Mouse (Mus musculus) left cerebral cortex, adult 2 months (tissue): ENCODE data around the gene Dazap1. TPM values are rescaled to one million over a fixed set of nuclear protein-coding genes. Genes with fewer than 3 reads are reported as not detected.

Experiments
- DNase-seq, 2 experiments: peaks; one replicate each; pipeline ENCODE4 v3.0.0; 2021 to 2022; ENCODE audit warnings: low spot score in 2 of 2, mixed read lengths in 1 of 2; ENCODE audit errors: extremely low spot score in 1 of 2
- H3K27ac ChIP-seq: fragments of 200-600 bp; 2 replicates; pipeline ENCODE4 v1.8.1; 2022
- H3K4me3 ChIP-seq: fragments of 200-600 bp; 2 replicates; pipeline ENCODE4 v1.8.1; 2022
- CTCF ChIP-seq: fragments of 200-600 bp; IDR thresholded peaks from 2 replicates; pipeline ENCODE4 v1.8.1; 2022; ENCODE audit warnings: antibody characterized with exemption, mild to moderate bottlenecking, moderate library complexity
- intact Hi-C: fragments of 180-260 bp; cut with DNase I; formaldehyde crosslinking; loops from one replicate; pipeline ENCODE4 v1.15.1; 2025
- total RNA-seq, 2 experiments: library from RNA; stranded (reverse); gene quantifications; 2 replicates each; pipeline ENCODE4 v1.2.3; 2021

The Dazap1 gene
- total RNA-seq, 2 experiments from 2014 or later, result 87.4 to 90.3 TPM

DNA sequence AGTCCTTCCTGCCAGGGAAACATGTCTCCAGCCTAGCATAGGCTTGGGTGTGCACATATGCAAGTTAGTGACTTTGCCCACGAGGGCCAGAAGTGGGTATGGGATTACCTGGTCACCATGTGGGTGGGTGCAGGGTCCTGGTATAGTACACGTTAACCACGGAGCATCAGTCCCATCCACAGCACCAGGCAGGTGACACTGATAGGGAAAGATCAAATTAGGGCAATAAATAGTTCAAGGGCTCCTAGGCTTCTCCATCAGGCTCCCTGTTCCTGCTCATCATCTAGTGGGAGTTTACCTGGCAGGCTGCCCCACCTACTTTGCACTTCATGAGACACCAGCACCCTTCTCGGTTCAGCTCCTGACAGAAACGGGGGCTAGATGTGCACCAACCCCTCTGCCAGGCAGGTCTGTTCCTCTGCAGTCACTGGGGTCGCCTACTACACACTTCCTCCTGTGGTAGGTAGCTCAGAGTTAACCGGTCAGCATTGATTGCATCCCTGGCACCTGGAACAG is 33.6 kb downstream of the Dazap1 start:
- Histone ChIP-seq H3K4me3 (no peak overlapping the region), H3K27ac (peak overlapping the region; percentile 94; the same call in 1 of the 2 replicates)
- TF ChIP-seq CTCF, result no peak
- intact Hi-C loops, result loop anchor here (2.0 kb wide), 1 partner anchor 80 kb away; no protein-coding TSS in a partner anchor
- DNase-seq, result no peak

DNA sequence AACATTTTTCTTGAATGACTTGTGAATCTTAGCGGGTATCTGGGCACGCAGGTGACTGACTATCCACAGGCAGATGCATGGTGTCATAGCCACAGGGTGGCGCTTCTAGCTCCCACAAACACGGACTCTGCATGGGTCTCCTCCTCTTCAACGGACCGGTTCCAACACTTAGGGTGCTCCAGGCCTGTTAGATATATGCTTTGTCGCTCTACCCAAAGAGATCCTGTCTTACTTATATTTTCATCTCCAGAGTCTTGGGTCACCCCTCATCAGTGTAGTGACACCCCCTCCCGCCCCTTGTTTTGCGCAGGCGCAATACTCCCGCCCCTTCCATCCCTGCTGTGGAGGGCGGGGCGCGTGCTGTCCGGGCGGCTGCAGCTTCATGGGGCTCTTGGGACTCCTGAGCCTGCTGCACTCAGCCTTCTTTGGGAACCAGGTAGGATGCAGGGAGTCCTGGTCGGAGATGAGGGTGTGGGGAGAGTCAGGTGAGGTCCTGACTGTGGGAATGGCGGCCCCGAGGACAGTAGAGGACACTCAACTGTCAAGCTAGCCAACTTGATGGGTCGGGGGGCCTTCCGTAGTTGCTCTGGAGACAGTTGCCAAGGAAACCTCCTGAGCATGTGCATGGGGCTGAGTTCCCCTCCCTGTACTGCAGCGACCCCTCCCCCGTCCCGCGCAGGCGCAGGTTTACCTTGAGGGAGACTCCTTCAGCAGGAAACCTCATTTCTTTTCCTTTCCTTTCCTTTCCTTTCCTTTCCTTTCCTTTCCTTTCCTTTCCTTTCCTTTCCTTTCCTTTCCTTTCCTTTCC is 34.5 kb downstream of the Dazap1 start, which contains the start of gene Apc2:
Gene Apc2 (plus strand): TSS at position 360 of the 808 bp plus-strand sequence.
- TF ChIP-seq CTCF, result peak; percentile 73
- intact Hi-C loops, result loop anchor here (2.0 kb wide), 1 partner anchor 79 kb away; no protein-coding TSS in a partner anchor
- DNase-seq, result peak; percentile 77 to 78
- Histone ChIP-seq H3K27ac (peak within 1 kb of the TSS; percentile 94), H3K4me3 (peak within 1 kb of the TSS; percentile 62)

DNA sequence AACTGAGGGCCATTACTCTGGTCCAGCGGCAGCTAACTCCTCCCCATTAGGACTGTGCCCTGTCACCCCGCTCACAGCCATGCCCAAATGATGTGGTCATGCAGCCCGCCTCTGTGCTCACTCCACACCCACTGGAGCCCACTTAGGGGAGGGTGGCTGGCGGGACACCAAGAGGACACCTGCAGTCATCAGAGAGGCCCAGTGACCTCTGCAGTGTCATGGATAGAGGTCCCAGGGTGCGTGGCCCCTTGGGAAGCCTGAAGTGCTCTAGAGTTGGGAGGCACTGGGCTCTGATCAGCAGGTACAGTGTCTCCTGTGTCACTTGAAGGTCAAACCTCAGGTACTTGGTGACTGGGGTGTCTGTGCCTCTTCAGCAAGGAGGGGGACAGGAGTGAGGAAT is 35.5 kb downstream of the Dazap1 start:
- no peak for TF ChIP-seq CTCF
- Histone ChIP-seq H3K4me3 (peak overlapping the region; percentile 62), H3K27ac (peak overlapping the region; percentile 94)
- no peak for DNase-seq
- intact Hi-C loops, result no loop called here

DNA sequence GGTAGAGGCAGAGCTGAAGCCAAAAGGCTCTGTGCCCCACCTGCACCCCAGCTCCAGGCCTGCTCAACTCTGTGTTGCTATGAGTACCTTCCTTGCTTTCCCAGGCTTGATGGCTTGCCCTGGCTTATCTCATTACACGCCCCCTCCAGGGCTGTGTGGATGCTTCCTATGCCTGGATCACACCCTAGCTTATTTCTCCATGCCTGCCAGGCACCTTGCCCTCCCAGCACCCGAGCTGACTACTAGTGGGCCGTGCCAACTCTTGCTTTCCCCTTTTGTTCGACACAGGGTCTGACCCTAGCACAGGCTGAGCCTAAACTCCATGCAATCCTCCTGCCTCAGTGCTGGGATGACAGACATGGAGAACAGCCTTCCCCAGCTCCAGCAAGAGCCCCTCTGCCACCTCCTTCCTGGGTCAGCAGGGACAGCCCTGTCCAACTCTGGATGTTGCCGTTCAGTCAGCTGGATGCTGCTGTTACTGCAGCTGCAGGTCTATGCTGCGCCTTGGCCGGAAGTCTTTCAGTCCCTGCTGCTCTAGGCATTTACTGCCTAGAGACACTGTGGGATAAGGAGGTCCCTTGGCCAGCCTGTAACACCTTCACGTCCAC is 36.3 kb downstream of the Dazap1 start:
- DNase-seq, result no peak
- H3K27ac ChIP-seq, result peak overlapping the region; percentile 94
- intact Hi-C loops, result no loop called here
- no peak for TF ChIP-seq CTCF
- H3K4me3 ChIP-seq, result peak overlapping the region; percentile 62

DNA sequence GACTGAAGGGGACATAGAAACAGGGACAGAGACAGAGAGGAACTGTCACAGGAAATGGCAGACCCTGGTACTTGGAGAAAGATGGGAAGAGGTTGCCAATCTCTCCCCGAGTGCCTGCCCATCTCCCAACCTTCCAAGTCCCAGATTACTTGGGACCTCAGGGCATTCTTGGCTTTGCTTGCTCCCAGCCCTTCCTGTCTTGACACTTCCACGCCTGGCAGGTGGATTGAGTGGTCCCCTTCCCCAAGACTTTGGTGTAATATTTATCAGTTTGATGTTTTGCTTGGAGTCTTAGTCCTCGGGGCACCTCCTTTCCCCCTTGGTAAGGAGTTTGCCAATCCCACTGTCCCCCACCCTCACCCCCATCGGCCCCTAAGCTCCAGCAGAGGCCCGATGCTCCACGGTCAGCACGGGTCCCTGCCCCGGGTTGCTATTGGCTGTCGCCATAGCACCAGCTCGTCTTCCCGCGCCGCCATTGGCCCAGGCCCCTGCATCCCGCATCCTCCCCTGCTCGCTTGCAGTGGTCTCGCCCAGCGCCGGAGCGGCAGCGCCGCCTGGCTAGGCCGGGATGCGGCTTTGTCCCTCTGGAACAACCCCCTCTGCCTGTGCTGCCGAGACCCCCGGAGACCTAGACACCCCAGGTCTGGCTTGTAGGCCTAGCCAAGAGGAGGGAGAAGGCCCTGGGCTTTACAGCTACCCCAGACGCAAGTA is 37.4 kb downstream of the Dazap1 start:
- Histone ChIP-seq H3K4me3 (peak overlapping the region; percentile 78), H3K27ac (peak overlapping the region; percentile 94)
- intact Hi-C loops, result no loop called here
- no peak for TF ChIP-seq CTCF
- DNase-seq, result peak; percentile 92 to 93

DNA sequence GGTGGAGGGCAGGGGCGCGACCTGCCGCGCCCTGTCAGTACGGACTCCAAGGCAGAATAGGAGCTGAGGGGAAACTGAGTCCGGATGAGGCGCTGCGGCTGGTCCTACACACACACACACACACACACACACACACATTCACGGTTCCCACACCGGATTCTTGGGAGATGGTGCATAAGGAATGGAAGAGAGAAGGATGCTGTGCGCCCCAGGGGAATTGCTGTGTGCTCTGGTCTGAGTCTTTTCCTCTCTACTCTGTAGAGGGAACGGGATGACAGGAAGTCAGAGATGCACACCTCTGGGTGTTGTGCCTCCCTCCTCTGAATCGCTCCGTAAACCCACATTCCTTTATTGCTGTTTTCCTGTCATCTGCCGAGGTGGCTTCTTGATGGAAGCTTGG is 38.0 kb downstream of the Dazap1 start:
- no peak for TF ChIP-seq CTCF
- peak overlapping the region; percentile 94 for H3K27ac ChIP-seq
- peak overlapping the region; percentile 78 for H3K4me3 ChIP-seq
- intact Hi-C loops, result no loop called here
- no peak for DNase-seq

- DNase-seq, result no peak
- Histone ChIP-seq H3K27ac (peak overlapping the region; percentile 94), H3K4me3 (peak overlapping the region; percentile 78)
- no peak for TF ChIP-seq CTCF
- intact Hi-C loops, result no loop called here
Measured at GRCm38 (mm10) chr10:80299824-80300223, 38.5 kb downstream of the Dazap1 start.

DNA sequence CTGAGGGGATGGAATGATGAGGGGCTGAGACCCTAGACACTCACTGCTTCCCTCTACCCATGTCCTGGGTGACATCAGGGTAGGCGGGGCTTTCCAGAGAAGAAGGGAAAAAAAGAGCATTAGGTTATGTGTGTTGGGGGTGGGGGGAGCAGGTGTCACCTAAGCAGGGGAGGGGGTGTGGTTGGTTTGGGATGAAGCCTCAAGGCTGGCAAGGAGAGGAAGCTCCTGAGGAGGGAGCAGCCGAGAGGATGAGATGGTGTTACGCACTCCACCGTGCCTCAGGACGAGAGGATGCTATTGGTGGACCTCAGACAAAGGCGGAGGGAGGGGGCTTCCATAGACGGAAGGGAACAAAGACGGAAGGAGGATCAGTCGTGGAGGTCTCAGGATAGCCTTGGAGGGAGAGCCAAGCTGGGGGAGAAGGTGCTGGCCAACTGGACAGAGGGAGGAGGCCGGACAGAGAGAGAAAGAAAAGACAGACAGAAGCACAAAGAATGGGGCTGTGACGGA is 39.4 kb downstream of the Dazap1 start:
- peak overlapping the region; percentile 78 for H3K4me3 ChIP-seq
- intact Hi-C loops, result no loop called here
- peak in 1 of 2 experiments; percentile 33 for DNase-seq
- peak overlapping the region; percentile 94; the same call in 1 of the 2 replicates for H3K27ac ChIP-seq
- no peak for TF ChIP-seq CTCF

GRCm38 (mm10) chr10:80301256-80302081 is 40.2 kb downstream of the Dazap1 start:
- Histone ChIP-seq H3K4me3 (peak overlapping the region; percentile 78), H3K27ac (peak overlapping the region; percentile 72)
- no peak for TF ChIP-seq CTCF
- intact Hi-C loops, result no loop called here
- DNase-seq, result no peak

- no peak for TF ChIP-seq CTCF
- Histone ChIP-seq H3K27ac (peak overlapping the region; percentile 72), H3K4me3 (peak overlapping the region; percentile 78; the same call in 1 of the 2 replicates)
- intact Hi-C loops, result no loop called here
- no peak for DNase-seq
Measured at GRCm38 (mm10) chr10:80302082-80302355, 40.7 kb downstream of the Dazap1 start.

GRCm38 (mm10) chr10:80302471-80302881 is 41.2 kb downstream of the Dazap1 start:
- intact Hi-C loops, result no loop called here
- no peak overlapping the region for H3K4me3 ChIP-seq
- no peak for TF ChIP-seq CTCF
- H3K27ac ChIP-seq, result peak overlapping the region; percentile 72
- DNase-seq, result peak in 1 of 2 experiments; percentile 30
